15 mouse cellular contexts compared by ENCODE assay signal in genomic region chr13:15537611-15538010, GRCm38 (mm10).
DNase-seq lines count a peak whose midpoint lies in the region; ATAC-seq and TF ChIP-seq lines count a peak whose summit lies in the region.
"Had no signal": no experiment of that assay in that cellular context is flagged by ENCODE, and none has a peak within 500 bp of the region (broad histone marks: within the 10 kb centered on the region; RNA-seq: fewer than 3 reads in every experiment).

No protein-coding gene starts in this region.

- H3K36me3 ChIP-seq in forebrain, embryonic 13.5 days (ENCODE audit: poor library complexity, severe bottlenecking) = no peaks in the 10 kb centered on the region
- no peaks in the 10 kb centered on the region for H3K36me3 ChIP-seq in kidney, adult 2 months (ENCODE audit: control insufficient read depth, insufficient read depth, low read length)
- H3K36me3 ChIP-seq: hindbrain, embryonic 12.5 days; liver, embryonic 13.5 days had no signal

- H3K9me3 ChIP-seq in forebrain, embryonic 13.5 days (replicated peaks) = no peaks in the 10 kb centered on the region
- H3K9me3 ChIP-seq: hindbrain, embryonic 12.5 days; liver, embryonic 13.5 days had no signal

- peak overlapping the region; percentile 35 for H3K27ac ChIP-seq in forebrain, embryonic 13.5 days
- H3K27ac ChIP-seq in kidney, adult 2 months (ENCODE audit: insufficient read depth, low read depth, low read length) = no peak overlapping the region
- H3K27ac ChIP-seq: hindbrain, embryonic 12.5 days; layer of hippocampus, adult 2 months; liver, embryonic 13.5 days had no signal

- no peak for TF ChIP-seq CTCF in kidney, adult 2 months (conservative IDR thresholded peaks at IDR 0.05; ENCODE audit: insufficient read depth, insufficient read length, low read depth, low read length)

- ATAC-seq in forebrain, embryonic 13.5 days = no peak

- H3K4me2 ChIP-seq in forebrain, embryonic 13.5 days = no peak overlapping the region
- H3K4me2 ChIP-seq: hindbrain, embryonic 12.5 days; liver, embryonic 13.5 days had no signal

- peak; percentile 49 for DNase-seq in heart, adult 11 months
- no peak for DNase-seq in heart, adult 9 months (ENCODE audit: low spot score in 2 of 2)
- DNase-seq in kidney, adult 2 months = peak; percentile 64
- DNase-seq in kidney, postnatal 36 days = peak; percentile 48 to 62
- DNase-seq in adrenal gland, adult 8-10 months = no peak
- no peak for DNase-seq in ovary, postnatal 10 days (ENCODE audit: low spot score)
- DNase-seq in retina, postnatal 1 day = no peak
- DNase-seq: cerebellum, adult 8-10 months; gastrocnemius, postnatal 25 days; liver, embryonic 13.5 days; right cerebral cortex, postnatal 4 days had no signal

- no peak for TF ChIP-seq POLR2A in kidney, adult 2 months (IDR thresholded peaks at IDR 0.05; ENCODE audit: low read depth, low read length)

- H3K27me3 ChIP-seq in forebrain, embryonic 13.5 days = no peaks in the 10 kb centered on the region
- H3K27me3 ChIP-seq in kidney, adult 2 months (replicated peaks; ENCODE audit: control insufficient read depth, insufficient read depth, low read length) = no peaks in the 10 kb centered on the region
- H3K27me3 ChIP-seq: hindbrain, embryonic 12.5 days; liver, embryonic 13.5 days had no signal

- no peak overlapping the region for H3K4me3 ChIP-seq in forebrain, embryonic 13.5 days
- H3K4me3 ChIP-seq in kidney, adult 2 months (ENCODE audit: insufficient read depth, low read depth, low read length) = no peak overlapping the region
- H3K4me3 ChIP-seq: hindbrain, embryonic 12.5 days; layer of hippocampus, adult 2 months; liver, embryonic 13.5 days; myocyte had no signal

- no peak overlapping the region for H3K9ac ChIP-seq in forebrain, embryonic 13.5 days
- H3K9ac ChIP-seq: hindbrain, embryonic 12.5 days; liver, embryonic 13.5 days had no signal

- WGBS in forebrain, embryonic 13.5 days = 42% methylated on average over 3 of the region's 3 CpGs
- 43% methylated on average over 3 of the region's 3 CpGs for WGBS in kidney, adult 2 months

- peaks cover 49% of the 10 kb centered on the region for H3K4me1 ChIP-seq in forebrain, embryonic 13.5 days
- H3K4me1 ChIP-seq in kidney, adult 2 months (ENCODE audit: control insufficient read depth, insufficient read depth, low read length) = no peaks in the 10 kb centered on the region
- H3K4me1 ChIP-seq: liver, embryonic 13.5 days had no signal

Comparison
In these comparisons a context has a peak if more than half of its experiments do, and no peak if none do; other contexts are left out.
1. DNase-seq: peak in heart, adult 11 months (single experiment), kidney, adult 2 months (single experiment) and kidney, postnatal 36 days (2 of 2); none in heart, adult 9 months (0 of 2), adrenal gland, adult 8-10 months (single experiment), ovary, postnatal 10 days (single experiment) and retina, postnatal 1 day (single experiment).